Mouse (Mus musculus) stomach, postnatal 0 days (tissue): ENCODE measurements around the gene Tuba1b.

ENCODE experiments used
- CTCF ChIP-seq: IDR thresholded peaks from 2 replicates; pipeline ENCODE4 v1.5.1; 2016; ENCODE audit warnings: antibody characterized with exemption, low read depth, mild to moderate bottlenecking, moderate library complexity
- EP300 ChIP-seq: optimal IDR thresholded peaks from 2 replicates; pipeline ENCODE3; 2016; ENCODE audit warnings: antibody characterized with exemption

DNA sequence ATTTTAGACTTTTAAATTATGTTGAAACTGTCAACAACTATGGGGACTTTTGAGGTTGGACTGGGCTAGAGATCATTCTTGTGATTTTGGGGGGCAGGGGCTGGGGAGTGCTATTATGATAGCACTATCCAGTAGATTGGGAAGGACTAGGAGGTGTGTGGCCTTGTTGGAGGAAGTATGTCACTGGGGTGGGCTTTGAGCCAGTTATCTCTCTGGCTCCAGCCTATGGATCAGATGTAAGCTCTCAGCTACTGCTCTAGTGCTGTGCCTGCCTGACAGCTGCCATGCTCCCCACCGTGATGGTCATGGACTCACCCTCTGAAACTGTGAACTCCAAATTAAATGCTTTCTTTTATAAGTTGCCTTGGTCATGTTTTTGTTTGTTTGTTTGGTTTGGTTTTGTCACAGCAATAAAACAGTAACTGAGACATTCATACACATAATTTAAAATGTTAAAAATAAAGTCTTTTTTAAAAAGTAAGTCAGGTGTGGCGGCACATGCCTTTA lies 11.3 kb downstream of the Tuba1b start:
- no peak for TF ChIP-seq CTCF
- no peak for TF ChIP-seq EP300
